Mouse (Mus musculus): ENCODE results near the gene Igsf8. TPM values are rescaled to one million over a fixed set of nuclear protein-coding genes. Genes with fewer than 3 reads are reported as not detected.
A peak's percentile ranks its signal among the peaks of the same experiment; 100 is the strongest.

Igsf8 gene
- polyA plus RNA-seq, 1 experiment from 2014 or later, result 42.5 TPM

DNA sequence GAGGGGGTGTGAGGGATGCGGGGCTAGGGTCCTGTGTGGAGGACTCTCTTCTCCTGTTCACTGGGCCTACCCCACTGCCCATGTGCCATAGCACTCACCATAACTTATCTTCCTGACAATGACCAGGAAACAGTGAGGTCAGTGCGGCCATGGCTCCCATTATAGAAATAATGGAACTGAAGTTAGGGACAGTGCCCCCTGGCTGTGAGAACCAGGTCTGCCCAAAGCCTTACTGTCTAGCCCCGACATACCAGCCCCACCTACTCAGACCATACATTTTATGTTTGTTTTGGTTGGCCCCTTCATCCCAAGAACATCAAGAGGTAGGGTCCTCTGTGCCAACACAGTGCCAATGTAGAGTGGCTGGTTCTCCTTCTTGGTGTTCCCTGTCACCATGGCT, 44.2 kb downstream of the Igsf8 start:
- no peak overlapping the region for H3K27ac ChIP-seq (ENCODE audit: low read length)
- WGBS, result 62% methylated on average over 3 of the region's 3 CpGs

DNA sequence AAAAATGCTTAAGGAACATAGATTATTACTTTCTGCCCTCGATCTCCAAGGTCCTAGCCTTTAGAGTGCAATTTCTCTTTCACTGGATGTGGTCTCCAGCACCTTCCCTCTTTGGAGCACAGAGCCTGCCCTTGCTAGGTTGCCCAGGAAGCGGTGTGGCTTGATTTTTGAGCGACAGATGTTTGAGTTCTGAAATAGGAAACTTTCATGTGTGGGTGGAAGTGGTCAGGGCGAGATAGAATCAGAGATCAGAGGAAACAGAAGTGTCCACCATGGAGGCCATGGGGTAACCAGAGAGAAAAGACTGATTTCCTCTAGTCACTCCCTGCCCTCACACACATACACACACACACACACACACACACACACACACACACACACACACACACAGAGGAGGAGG, 44.8 kb downstream of the Igsf8 start:
- Histone ChIP-seq H3K9me3 (ENCODE audit: control insufficient read depth, low read length) (no peaks in the 10 kb centered on the region), H3K36me3 (ENCODE audit: control insufficient read depth, insufficient read depth, low read length) (no peaks in the 10 kb centered on the region), H3K4me2 (ENCODE audit: low read depth, low read length) (no peak overlapping the region), H3K4me1 (replicated peaks; ENCODE audit: control insufficient read depth, insufficient read depth, low read length) (peaks cover 18% of the 10 kb centered on the region), H3K27me3 (ENCODE audit: control insufficient read depth, insufficient read depth, low read depth, low read length) (no peaks in the 10 kb centered on the region), H3K9ac (ENCODE audit: low read length) (no peak overlapping the region), H3K27ac (ENCODE audit: low read length) (no peak overlapping the region), H3K4me3 (ENCODE audit: low read length) (no peak overlapping the region)
- WGBS, result 54% methylated on average over 4 of the region's 4 CpGs
- no peak for ATAC-seq (ENCODE audit: low read depth)

More for the DNA sequence above, 44.2 kb downstream of the Igsf8 start:
- H3K36me3 ChIP-seq (ENCODE audit: control insufficient read depth, insufficient read depth, low read length), result no peaks in the 10 kb centered on the region
- no peak for ATAC-seq (ENCODE audit: low read depth)
- H3K9me3 ChIP-seq (ENCODE audit: control insufficient read depth, low read length), result no peaks in the 10 kb centered on the region
- no peak overlapping the region for H3K9ac ChIP-seq (ENCODE audit: low read length)
- H3K4me3 ChIP-seq (ENCODE audit: low read length), result no peak overlapping the region
- peaks cover 13% of the 10 kb centered on the region for H3K4me1 ChIP-seq (replicated peaks; ENCODE audit: control insufficient read depth, insufficient read depth, low read length)
- H3K27me3 ChIP-seq (ENCODE audit: control insufficient read depth, insufficient read depth, low read depth, low read length), result no peaks in the 10 kb centered on the region
- no peak overlapping the region for H3K4me2 ChIP-seq (ENCODE audit: low read depth, low read length)

DNA sequence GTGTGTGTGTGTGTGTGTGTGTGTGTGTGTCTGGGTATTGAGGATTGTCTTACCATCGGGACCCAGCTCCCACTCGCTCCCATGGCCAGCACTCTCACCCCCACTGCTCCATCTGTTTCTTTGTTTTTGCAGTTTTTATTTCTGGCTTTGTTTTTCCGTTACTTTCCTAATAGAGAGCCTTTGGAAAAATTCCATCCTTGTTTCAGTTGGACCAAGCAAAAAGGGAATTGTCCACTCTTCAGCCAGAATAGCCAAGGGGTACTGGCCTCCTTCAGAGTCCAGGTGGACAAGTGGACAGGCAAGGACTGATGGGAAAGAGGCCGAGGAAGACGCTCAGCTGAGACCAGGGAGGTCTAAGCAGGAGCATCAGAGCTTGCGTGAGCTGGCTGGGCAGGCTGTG, 45.4 kb downstream of the Igsf8 start:
- ATAC-seq (ENCODE audit: low read depth), result no peak
- Histone ChIP-seq H3K27ac (ENCODE audit: low read length) (0 out of 2 replicates have a peak overlapping the region, but pooled peaks have one; percentile 29), H3K4me2 (ENCODE audit: low read depth, low read length) (no peak overlapping the region), H3K36me3 (ENCODE audit: control insufficient read depth, insufficient read depth, low read length) (no peaks in the 10 kb centered on the region), H3K4me1 (replicated peaks; ENCODE audit: control insufficient read depth, insufficient read depth, low read length) (peaks cover 19% of the 10 kb centered on the region), H3K27me3 (ENCODE audit: control insufficient read depth, insufficient read depth, low read depth, low read length) (no peaks in the 10 kb centered on the region), H3K9ac (ENCODE audit: low read length) (no peak overlapping the region), H3K9me3 (ENCODE audit: control insufficient read depth, low read length) (no peaks in the 10 kb centered on the region), H3K4me3 (ENCODE audit: low read length) (no peak overlapping the region)
- WGBS, result 65% methylated on average over 6 of the region's 6 CpGs

DNA sequence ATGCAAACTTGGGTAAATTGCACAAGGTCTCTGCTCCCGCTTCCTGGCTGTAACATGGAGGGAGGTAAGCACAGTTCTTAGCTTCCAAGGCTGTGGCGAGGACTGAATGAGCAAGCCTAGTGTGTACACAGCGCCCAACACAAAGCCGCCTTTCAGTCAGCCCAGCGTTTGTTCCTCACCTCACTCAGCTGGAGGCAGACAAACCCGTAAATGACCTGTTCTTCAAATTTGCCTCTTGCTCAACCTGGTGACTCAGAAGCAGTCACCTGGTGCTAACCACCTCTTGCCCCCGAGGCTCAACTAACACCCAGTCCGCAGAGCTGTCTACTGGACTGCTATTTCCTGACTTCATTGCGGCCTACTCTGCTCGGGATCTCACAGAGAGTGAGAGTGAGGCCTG, 46.5 kb downstream of the Igsf8 start:
- Histone ChIP-seq H3K4me2 (ENCODE audit: low read depth, low read length) (no peak overlapping the region), H3K27me3 (ENCODE audit: control insufficient read depth, insufficient read depth, low read depth, low read length) (no peaks in the 10 kb centered on the region), H3K9ac (ENCODE audit: low read length) (peak overlapping the region; percentile 45), H3K4me3 (ENCODE audit: low read length) (no peak overlapping the region), H3K9me3 (ENCODE audit: control insufficient read depth, low read length) (no peaks in the 10 kb centered on the region), H3K27ac (ENCODE audit: low read length) (peak overlapping the region; percentile 86), H3K36me3 (ENCODE audit: control insufficient read depth, insufficient read depth, low read length) (no peaks in the 10 kb centered on the region), H3K4me1 (replicated peaks; ENCODE audit: control insufficient read depth, insufficient read depth, low read length) (peaks cover 22% of the 10 kb centered on the region)
- peak; percentile 22; the same call in 1 of the 2 replicates for ATAC-seq (ENCODE audit: low read depth)
- WGBS, result 32% methylated on average over 10 of the region's 10 CpGs

DNA sequence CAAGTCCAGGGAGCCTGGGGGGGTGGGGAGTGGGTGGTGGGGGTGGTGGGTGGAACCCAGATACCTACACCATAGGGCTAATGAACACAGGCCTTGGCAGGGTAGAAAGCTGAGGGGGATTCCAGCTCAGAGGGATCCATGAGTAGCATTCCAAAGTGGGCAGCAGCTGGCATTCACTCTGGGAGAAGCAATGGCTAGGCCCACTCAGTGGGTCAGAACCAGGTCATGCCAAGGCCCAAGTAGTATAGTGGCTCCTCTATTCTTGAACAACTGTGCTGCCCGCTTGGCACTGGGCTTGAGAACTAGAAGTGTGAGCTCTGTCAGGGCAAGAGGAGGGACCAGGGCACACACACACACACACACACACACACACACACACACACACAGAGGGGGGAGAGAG, 47.0 kb downstream of the Igsf8 start:
- Histone ChIP-seq H3K36me3 (ENCODE audit: control insufficient read depth, insufficient read depth, low read length) (no peaks in the 10 kb centered on the region), H3K27me3 (ENCODE audit: control insufficient read depth, insufficient read depth, low read depth, low read length) (no peaks in the 10 kb centered on the region), H3K4me3 (ENCODE audit: low read length) (no peak overlapping the region), H3K9me3 (ENCODE audit: control insufficient read depth, low read length) (no peaks in the 10 kb centered on the region), H3K4me2 (ENCODE audit: low read depth, low read length) (no peak overlapping the region), H3K27ac (ENCODE audit: low read length) (peak overlapping the region; percentile 86), H3K4me1 (replicated peaks; ENCODE audit: control insufficient read depth, insufficient read depth, low read length) (peaks cover 27% of the 10 kb centered on the region), H3K9ac (ENCODE audit: low read length) (peak overlapping the region; percentile 45)
- 70% methylated on average over 1 of the region's 1 CpGs for WGBS
- no peak for ATAC-seq (ENCODE audit: low read depth)

DNA sequence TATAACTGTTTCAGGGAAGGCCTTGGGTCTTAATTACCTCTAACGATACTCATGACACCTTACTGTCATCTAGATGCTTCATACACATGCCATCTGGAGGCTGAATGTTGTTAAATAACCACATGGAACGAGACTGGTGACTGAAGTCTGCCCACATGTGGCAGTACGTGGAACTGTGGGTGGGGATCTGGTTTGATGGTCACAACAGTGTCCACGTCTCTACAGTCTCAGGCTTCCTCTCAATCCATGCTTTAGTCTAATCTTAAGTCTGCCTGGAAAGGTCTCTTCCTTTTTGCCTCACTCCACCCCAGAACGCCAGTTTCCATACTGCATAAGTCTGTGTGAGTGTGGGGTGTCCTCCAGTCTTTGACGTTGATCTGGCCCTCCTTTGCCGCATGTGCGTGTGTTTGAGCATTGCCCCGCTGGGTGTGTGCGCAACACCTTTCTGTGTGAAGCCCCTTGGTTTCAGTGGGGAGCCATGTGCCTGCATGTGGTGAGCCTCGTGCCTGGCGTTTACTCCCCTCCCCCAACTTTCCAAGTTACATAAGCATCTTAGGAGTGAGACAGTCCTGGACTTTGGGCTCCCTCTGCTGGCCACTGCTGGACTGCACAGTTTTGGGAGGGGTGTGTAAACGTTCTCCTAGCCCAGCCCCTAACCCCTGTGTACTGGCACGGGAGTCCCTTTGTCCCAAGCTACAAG, 48.4 kb downstream of the Igsf8 start:
- Histone ChIP-seq H3K9me3 (ENCODE audit: control insufficient read depth, low read length) (no peaks in the 10 kb centered on the region), H3K4me1 (replicated peaks; ENCODE audit: control insufficient read depth, insufficient read depth, low read length) (peaks cover 29% of the 10 kb centered on the region), H3K9ac (ENCODE audit: low read length) (peak overlapping the region; percentile 69), H3K4me3 (ENCODE audit: low read length) (peak overlapping the region; percentile 41), H3K27ac (ENCODE audit: low read length) (peak overlapping the region; percentile 98), H3K36me3 (ENCODE audit: control insufficient read depth, insufficient read depth, low read length) (no peaks in the 10 kb centered on the region), H3K4me2 (ENCODE audit: low read depth, low read length) (peak overlapping the region; percentile 75), H3K27me3 (ENCODE audit: control insufficient read depth, insufficient read depth, low read depth, low read length) (no peaks in the 10 kb centered on the region)
- ATAC-seq (ENCODE audit: low read depth), result peak; percentile 71
- 2% methylated on average over 14 of the region's 14 CpGs for WGBS

DNA sequence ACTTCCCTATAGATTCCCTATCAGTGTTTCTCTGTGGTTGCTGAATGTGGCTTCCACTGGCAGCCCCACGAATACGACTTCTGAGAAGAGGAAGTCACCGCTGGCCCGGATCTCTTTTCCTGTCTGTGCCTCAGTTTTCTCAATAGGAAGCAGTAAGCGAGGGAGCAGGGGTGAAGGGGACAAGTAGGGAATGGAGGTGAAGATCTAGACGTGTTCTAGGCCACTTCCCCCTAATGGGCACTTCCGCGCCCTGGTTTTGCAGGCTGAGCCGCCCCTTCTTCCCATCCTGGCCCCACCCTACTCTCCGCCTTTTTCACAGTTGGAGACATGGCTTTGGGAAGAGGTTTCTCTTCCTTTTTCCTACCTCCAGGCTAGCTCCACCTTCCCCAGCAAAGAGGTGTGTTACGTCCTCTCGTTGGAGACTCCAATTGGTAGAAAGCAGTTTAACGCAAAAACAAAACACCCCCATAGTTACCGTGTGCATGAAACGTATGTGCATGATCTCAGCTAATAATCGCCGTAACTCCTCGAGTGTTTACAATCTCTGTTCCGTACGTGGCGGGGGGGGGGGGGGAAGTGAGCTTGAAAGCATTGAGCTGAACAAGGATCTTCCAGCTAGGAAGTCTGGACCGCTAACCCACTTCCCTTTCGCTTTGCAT, 49.9 kb downstream of the Igsf8 start:
- peaks cover 29% of the 10 kb centered on the region for H3K4me1 ChIP-seq (replicated peaks; ENCODE audit: control insufficient read depth, insufficient read depth, low read length)
- 2% methylated on average over 23 of the region's 23 CpGs for WGBS
- H3K4me2 ChIP-seq (ENCODE audit: low read depth, low read length), result peak overlapping the region; percentile 92
- peak overlapping the region; percentile 78 for H3K9ac ChIP-seq (ENCODE audit: low read length)
- peak overlapping the region; percentile 75 for H3K4me3 ChIP-seq (ENCODE audit: low read length)
- peak; percentile 41 for ATAC-seq (ENCODE audit: low read depth)
- H3K27me3 ChIP-seq (ENCODE audit: control insufficient read depth, insufficient read depth, low read depth, low read length), result no peaks in the 10 kb centered on the region
- peak overlapping the region; percentile 98 for H3K27ac ChIP-seq (ENCODE audit: low read length)
- no peaks in the 10 kb centered on the region for H3K36me3 ChIP-seq (ENCODE audit: control insufficient read depth, insufficient read depth, low read length)
- no peaks in the 10 kb centered on the region for H3K9me3 ChIP-seq (ENCODE audit: control insufficient read depth, low read length)

DNA sequence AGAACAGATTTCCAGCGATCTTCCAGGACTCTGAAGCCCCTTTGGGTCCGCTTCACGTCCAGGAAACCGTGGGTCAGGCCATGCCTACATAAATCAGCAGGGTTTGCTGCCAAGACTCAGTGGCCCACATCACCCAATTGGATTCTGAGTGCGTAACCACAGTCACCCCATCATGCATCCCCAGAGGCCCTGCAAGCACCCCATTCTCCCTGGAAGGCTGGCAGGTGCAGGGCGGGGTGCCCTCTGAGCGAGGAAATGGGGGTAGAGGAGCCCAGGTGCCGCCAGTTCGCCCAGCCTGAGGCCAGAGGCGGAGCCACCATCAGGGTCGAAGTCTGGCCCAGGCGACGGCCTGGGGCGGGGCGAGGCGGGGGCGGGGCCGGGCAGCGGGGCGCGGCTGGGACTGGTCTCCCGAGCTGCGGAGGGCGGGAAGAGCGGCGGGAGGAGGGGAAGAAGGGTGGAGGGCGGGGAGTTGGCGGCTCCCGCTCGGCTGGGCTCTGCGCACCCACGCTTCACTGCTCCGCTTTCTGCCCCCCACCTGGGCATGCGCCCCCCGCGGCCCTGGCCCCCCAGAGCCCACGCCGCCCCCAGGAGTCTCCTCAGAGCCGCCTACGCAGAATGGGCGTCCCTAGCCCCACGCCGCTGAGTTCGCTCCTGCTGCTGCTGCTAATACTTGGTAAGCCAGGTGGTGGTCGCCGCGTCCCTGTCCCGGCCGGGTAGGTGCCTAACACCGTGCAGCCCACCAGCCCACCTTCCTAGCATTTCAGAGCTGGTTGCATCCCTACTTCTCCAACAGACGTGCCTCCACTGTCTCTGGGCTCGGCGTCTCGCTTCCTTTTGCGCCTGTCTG, 50.7 kb downstream of the Igsf8 start:
- peak overlapping the region; percentile 92 for H3K4me2 ChIP-seq (ENCODE audit: low read depth, low read length)

More for the DNA sequence above, 50.7 kb downstream of the Igsf8 start:
- peak overlapping the region; percentile 75 for H3K4me3 ChIP-seq (ENCODE audit: low read length)
- under 1% methylated on average over 35 of the region's 55 CpGs for WGBS
- ATAC-seq (ENCODE audit: low read depth), result peak; percentile 87
- H3K27me3 ChIP-seq (ENCODE audit: control insufficient read depth, insufficient read depth, low read depth, low read length), result no peaks in the 10 kb centered on the region
- peak overlapping the region; percentile 98 for H3K27ac ChIP-seq (ENCODE audit: low read length)
- H3K9ac ChIP-seq (ENCODE audit: low read length), result peak overlapping the region; percentile 78
- no peaks in the 10 kb centered on the region for H3K9me3 ChIP-seq (ENCODE audit: control insufficient read depth, low read length)
- H3K4me1 ChIP-seq (replicated peaks; ENCODE audit: control insufficient read depth, insufficient read depth, low read length), result peaks cover 29% of the 10 kb centered on the region
- H3K36me3 ChIP-seq (ENCODE audit: control insufficient read depth, insufficient read depth, low read length), result no peaks in the 10 kb centered on the region

Data from lung, embryonic 16.5 days (tissue).